Mouse (Mus musculus) myocyte (in vitro differentiated cells): ENCODE measurements around the gene Fam160a1.

Experiments used
- CEBPB ChIP-seq: IDR thresholded peaks from 2 replicates; pipeline ENCODE4 v1.6.1; 2011; ENCODE audit warnings: mild to moderate bottlenecking, moderate library complexity; ENCODE audit not compliant: poor library complexity, insufficient read depth, severe bottlenecking
- E2F4 ChIP-seq: IDR thresholded peaks from one replicate; pipeline ENCODE4 v1.6.1; 2011; ENCODE audit warnings: mild to moderate bottlenecking, control low read depth, moderate library complexity; ENCODE audit not compliant: insufficient read depth
- MAX ChIP-seq: IDR thresholded peaks from one replicate; pipeline ENCODE4 v1.6.1; 2011; ENCODE audit warnings: low read depth, mild to moderate bottlenecking, control low read depth
- MYOD1 ChIP-seq, 3 experiments: IDR thresholded peaks; one replicate each; pipeline ENCODE4 v1.6.1; 2011; ENCODE audit warnings: control low read depth in 2 of 3, low read depth in 2 of 3, mild to moderate bottlenecking in 2 of 3, moderate library complexity in 1 of 3; ENCODE audit not compliant: insufficient read length in 2 of 3, control insufficient read depth in 1 of 3
- POLR2A ChIP-seq: IDR thresholded peaks from one replicate; pipeline ENCODE4 v1.6.1; 2011; ENCODE audit warnings: low read depth, mild to moderate bottlenecking, control low read depth, moderate library complexity; ENCODE audit not compliant: insufficient read length
- POLR2AphosphoS2 ChIP-seq: IDR thresholded peaks from one replicate; pipeline ENCODE4 v1.6.1; 2011; ENCODE audit warnings: low read depth, control low read depth; ENCODE audit not compliant: insufficient read length
- REST ChIP-seq: IDR thresholded peaks from one replicate; pipeline ENCODE4 v1.6.1; 2011; ENCODE audit warnings: mild to moderate bottlenecking, control low read depth, moderate library complexity; ENCODE audit not compliant: insufficient read depth, insufficient read length
- SRF ChIP-seq: IDR thresholded peaks from one replicate; pipeline ENCODE4 v1.6.1; 2011; ENCODE audit warnings: low read depth; ENCODE audit not compliant: control insufficient read depth, insufficient read length
- TCF12 ChIP-seq: IDR thresholded peaks from one replicate; pipeline ENCODE4 v1.6.1; 2011; ENCODE audit warnings: mild to moderate bottlenecking, control low read depth; ENCODE audit not compliant: poor library complexity, insufficient read depth, severe bottlenecking

DNA sequence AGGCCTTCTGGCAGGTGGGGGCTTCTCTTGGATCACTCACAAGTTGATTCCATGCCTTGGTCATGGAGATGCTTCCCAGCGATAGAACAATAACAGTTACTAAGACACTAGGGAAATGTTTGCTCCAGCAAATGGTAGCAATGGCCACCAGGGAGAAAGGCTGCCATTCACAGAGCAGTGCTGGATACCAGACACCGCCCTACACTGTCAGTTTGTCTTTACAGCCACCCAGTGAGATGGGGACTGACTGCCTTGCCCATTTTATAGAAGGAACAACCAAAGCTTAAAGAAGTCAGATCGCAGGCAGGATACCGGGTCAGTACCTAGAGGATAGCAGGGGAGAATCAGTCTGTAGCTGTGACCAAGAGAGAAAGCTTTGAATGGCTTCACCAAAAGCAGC lies 59.7 kb downstream of the Fam160a1 start:
- TF ChIP-seq E2F4 (no peak), TCF12 (no peak), POLR2A (no peak), POLR2AphosphoS2 (no peak), CEBPB (no peak), REST (no peak), SRF (no peak), MYOD1 (IDR thresholded peaks at IDR 0.05; ENCODE audit: control insufficient read depth in 1 of 3, insufficient read length in 2 of 3, low read depth in 2 of 3) (no peak), MAX (no peak)
